Mouse (Mus musculus) forebrain, embryonic 12.5 days (tissue): ENCODE measurements around the gene Prkcz. TPM values are rescaled to one million over a fixed set of nuclear protein-coding genes. Genes with fewer than 3 reads are reported as not detected.

Experiments
- ATAC-seq: fragments of 200-750 bp; cut with Nextera tagmentation; 2 replicates; pipeline ENCODE4 v1.8.0; 2017; ENCODE audit warnings: moderate TSS enrichment; ENCODE audit not compliant: low FRiP score
- H3K27ac ChIP-seq: fragments of 300-500 bp; sonication (generic); 2 replicates; pipeline ENCODE4 v1.5.1; 2016; ENCODE audit warnings: mild to moderate bottlenecking
- H3K27me3 ChIP-seq: fragments of 300-500 bp; sonication (generic); 2 replicates; pipeline ENCODE4 v1.6.1; 2016; ENCODE audit warnings: mild to moderate bottlenecking
- H3K36me3 ChIP-seq: fragments of 300-500 bp; sonication (generic); replicated peaks from 2 replicates; pipeline ENCODE4 v1.6.1; 2016; ENCODE audit warnings: mild to moderate bottlenecking
- H3K4me1 ChIP-seq: fragments of 300-500 bp; sonication (generic); 2 replicates; pipeline ENCODE4 v1.6.1; 2016
- H3K4me2 ChIP-seq: fragments of 300-500 bp; sonication (generic); 2 replicates; pipeline ENCODE4 v1.6.1; 2016; ENCODE audit warnings: mild to moderate bottlenecking, moderate library complexity
- H3K4me3 ChIP-seq: fragments of 300-500 bp; sonication (generic); replicated peaks from 2 replicates; pipeline ENCODE4 v1.5.1; 2016; ENCODE audit warnings: mild to moderate bottlenecking
- H3K9ac ChIP-seq: fragments of 300-500 bp; sonication (generic); 2 replicates; pipeline ENCODE4 v1.6.1; 2016; ENCODE audit warnings: mild to moderate bottlenecking
- H3K9me3 ChIP-seq: fragments of 300-500 bp; sonication (generic); 2 replicates; pipeline ENCODE4 v1.6.1; 2016
- WGBS: fragments of 180-500 bp; shearing (Covaris S2); methylation state at CpG from one replicate; pipeline ENCODE4 v1.1.7; 2016; 5-methylcytosine and 5-hydroxymethylcytosine counted together
- polyA plus RNA-seq: library from polyadenylated mRNA; unstranded; fragments of >200 nt; fragmentation: Nextera tagmentation; extraction: Ambion mirVana; gene quantifications from 2 replicates; pipeline ENCODE4 v1.2.1, GENCODE M21; 2016

Gene Prkcz
- polyA plus RNA-seq, 1 experiment from 2014 or later: 26.7 TPM

- peaks cover 11% of the 10 kb centered on the region for H3K27me3 ChIP-seq
- H3K4me3 ChIP-seq: no peak overlapping the region
- WGBS: 65% methylated on average over 7 of the region's 7 CpGs
- no peaks in the 10 kb centered on the region for H3K9me3 ChIP-seq
- no peak overlapping the region for H3K27ac ChIP-seq
- H3K36me3 ChIP-seq: no peaks in the 10 kb centered on the region
- H3K4me1 ChIP-seq: no peaks in the 10 kb centered on the region
- H3K4me2 ChIP-seq: no peak overlapping the region
- H3K9ac ChIP-seq: no peak overlapping the region
- ATAC-seq: no peak
Measured at GRCm38 (mm10) chr4:155381974-155382373, 20.8 kb upstream of the Prkcz start.

- WGBS: 86% methylated on average over 5 of the region's 5 CpGs
- H3K27ac ChIP-seq: no peak overlapping the region
- H3K4me1 ChIP-seq: peaks cover 7% of the 10 kb centered on the region
- ATAC-seq: no peak
- H3K36me3 ChIP-seq: no peaks in the 10 kb centered on the region
- no peak overlapping the region for H3K4me3 ChIP-seq
- no peak overlapping the region for H3K9ac ChIP-seq
- H3K4me2 ChIP-seq: no peak overlapping the region
- peaks cover 5% of the 10 kb centered on the region; the same call in 1 of the 2 replicates for H3K27me3 ChIP-seq
- H3K9me3 ChIP-seq: no peaks in the 10 kb centered on the region
Measured at GRCm38 (mm10) chr4:155371797-155372735, 10.9 kb upstream of the Prkcz start.

- H3K9ac ChIP-seq: no peak overlapping the region
- no peaks in the 10 kb centered on the region for H3K9me3 ChIP-seq
- no peak overlapping the region for H3K4me2 ChIP-seq
- 87% methylated on average over 15 of the region's 15 CpGs for WGBS
- H3K36me3 ChIP-seq: no peaks in the 10 kb centered on the region
- no peak overlapping the region for H3K27ac ChIP-seq
- no peak overlapping the region for H3K4me3 ChIP-seq
- ATAC-seq: no peak
- peaks cover 7% of the 10 kb centered on the region for H3K4me1 ChIP-seq
- H3K27me3 ChIP-seq: peaks cover 10% of the 10 kb centered on the region; the same call in 1 of the 2 replicates
Measured at GRCm38 (mm10) chr4:155370737-155371715, 9.9 kb upstream of the Prkcz start.

GRCm38 (mm10) chr4:155368684-155369083, 7.5 kb upstream of the Prkcz start:
- no peak for ATAC-seq
- Histone ChIP-seq H3K9ac (no peak overlapping the region), H3K4me2 (no peak overlapping the region), H3K27ac (no peak overlapping the region), H3K4me3 (no peak overlapping the region), H3K27me3 (peaks cover 21% of the 10 kb centered on the region), H3K36me3 (no peaks in the 10 kb centered on the region), H3K4me1 (peaks cover 7% of the 10 kb centered on the region), H3K9me3 (no peaks in the 10 kb centered on the region)
- 23% methylated on average over 12 of the region's 12 CpGs for WGBS

GRCm38 (mm10) chr4:155367739-155368138, 6.6 kb upstream of the Prkcz start:
- H3K4me1 ChIP-seq: peaks cover 7% of the 10 kb centered on the region
- no peak overlapping the region for H3K4me2 ChIP-seq
- no peak overlapping the region for H3K4me3 ChIP-seq
- H3K9ac ChIP-seq: no peak overlapping the region
- no peak overlapping the region for H3K27ac ChIP-seq
- no peaks in the 10 kb centered on the region for H3K36me3 ChIP-seq
- 95% methylated on average over 9 of the region's 9 CpGs for WGBS
- peaks cover 30% of the 10 kb centered on the region for H3K27me3 ChIP-seq
- H3K9me3 ChIP-seq: no peaks in the 10 kb centered on the region
- no peak for ATAC-seq

GRCm38 (mm10) chr4:155366784-155367183, 5.6 kb upstream of the Prkcz start:
- Histone ChIP-seq H3K36me3 (no peaks in the 10 kb centered on the region), H3K4me2 (no peak overlapping the region), H3K9ac (no peak overlapping the region), H3K9me3 (no peaks in the 10 kb centered on the region), H3K4me3 (no peak overlapping the region), H3K27me3 (peaks cover 40% of the 10 kb centered on the region), H3K4me1 (peaks cover 11% of the 10 kb centered on the region), H3K27ac (no peak overlapping the region)
- WGBS: 90% methylated on average over 6 of the region's 6 CpGs
- no peak for ATAC-seq

GRCm38 (mm10) chr4:155362443-155362842, 1.3 kb upstream of the Prkcz start:
- no peak for ATAC-seq
- no peak overlapping the region for H3K27ac ChIP-seq

GRCm38 (mm10) chr4:155360856-155361255, 305 bp downstream of the Prkcz start:
- no peaks in the 10 kb centered on the region for H3K9me3 ChIP-seq
- peaks cover 14% of the 10 kb centered on the region for H3K4me1 ChIP-seq
- H3K27me3 ChIP-seq: peaks cover 64% of the 10 kb centered on the region
- peak overlapping the region; percentile 44 for H3K4me3 ChIP-seq
- no peak overlapping the region for H3K9ac ChIP-seq
- H3K27ac ChIP-seq: no peak overlapping the region
- 1% methylated on average over 42 of the region's 42 CpGs for WGBS
- peak overlapping the region; percentile 54 for H3K4me2 ChIP-seq
- no peaks in the 10 kb centered on the region for H3K36me3 ChIP-seq
- ATAC-seq: peak; percentile 17; the same call in 1 of the 2 replicates

More at GRCm38 (mm10) chr4:155362443-155362842, 1.3 kb upstream of the Prkcz start:
- peaks cover 14% of the 10 kb centered on the region for H3K4me1 ChIP-seq
- H3K4me2 ChIP-seq: no peak overlapping the region
- peaks cover 71% of the 10 kb centered on the region for H3K27me3 ChIP-seq
- no peak overlapping the region for H3K4me3 ChIP-seq
- no peak overlapping the region for H3K9ac ChIP-seq
- H3K36me3 ChIP-seq: no peaks in the 10 kb centered on the region
- no peaks in the 10 kb centered on the region for H3K9me3 ChIP-seq
- WGBS: 43% methylated on average over 5 of the region's 5 CpGs

- Histone ChIP-seq H3K4me1 (peaks cover 14% of the 10 kb centered on the region), H3K36me3 (no peaks in the 10 kb centered on the region), H3K4me3 (no peak overlapping the region), H3K27me3 (peaks cover 61% of the 10 kb centered on the region), H3K9ac (no peak overlapping the region), H3K4me2 (no peak overlapping the region), H3K9me3 (no peaks in the 10 kb centered on the region), H3K27ac (no peak overlapping the region)
- no peak for ATAC-seq
- 46% methylated on average over 12 of the region's 12 CpGs for WGBS
Measured at GRCm38 (mm10) chr4:155359560-155360464, 1.3 kb downstream of the Prkcz start.

GRCm38 (mm10) chr4:155357601-155358000, 3.6 kb downstream of the Prkcz start:
- Histone ChIP-seq H3K27ac (no peak overlapping the region), H3K27me3 (peaks cover 42% of the 10 kb centered on the region), H3K4me2 (no peak overlapping the region), H3K36me3 (no peaks in the 10 kb centered on the region), H3K4me3 (no peak overlapping the region), H3K9me3 (no peaks in the 10 kb centered on the region), H3K4me1 (peaks cover 14% of the 10 kb centered on the region), H3K9ac (no peak overlapping the region)
- whole genome bisulfite sequencing: 54% methylated on average over 2 of the region's 2 CpGs
- ATAC-seq: no peak

GRCm38 (mm10) chr4:155356354-155356753, 4.8 kb downstream of the Prkcz start:
- Histone ChIP-seq H3K27me3 (peaks cover 30% of the 10 kb centered on the region), H3K9me3 (no peaks in the 10 kb centered on the region), H3K4me2 (no peak overlapping the region), H3K9ac (no peak overlapping the region), H3K4me3 (no peak overlapping the region), H3K4me1 (peaks cover 6% of the 10 kb centered on the region; the same call in 1 of the 2 replicates), H3K36me3 (no peaks in the 10 kb centered on the region), H3K27ac (no peak overlapping the region)
- 92% methylated on average over 10 of the region's 10 CpGs for WGBS
- no peak for ATAC-seq
